Mouse (Mus musculus) R1 (cell line): Measurements from ENCODE around the gene Myg1.

Experiments
- DNase-seq: peaks from one replicate; pipeline ENCODE4 v3.0.0-alpha.2; 2018; ENCODE audit warnings: low read depth, low spot score

The Myg1 gene

GRCm38 (mm10) chr15:102383671-102384070, 52.2 kb downstream of the Myg1 start:
- no peak for DNase-seq

GRCm38 (mm10) chr15:102386640-102387039, 55.1 kb downstream of the Myg1 start:
- DNase-seq: peak; percentile 86
